Mouse (Mus musculus): ENCODE results near the gene Gapt.

Gapt gene

DNA sequence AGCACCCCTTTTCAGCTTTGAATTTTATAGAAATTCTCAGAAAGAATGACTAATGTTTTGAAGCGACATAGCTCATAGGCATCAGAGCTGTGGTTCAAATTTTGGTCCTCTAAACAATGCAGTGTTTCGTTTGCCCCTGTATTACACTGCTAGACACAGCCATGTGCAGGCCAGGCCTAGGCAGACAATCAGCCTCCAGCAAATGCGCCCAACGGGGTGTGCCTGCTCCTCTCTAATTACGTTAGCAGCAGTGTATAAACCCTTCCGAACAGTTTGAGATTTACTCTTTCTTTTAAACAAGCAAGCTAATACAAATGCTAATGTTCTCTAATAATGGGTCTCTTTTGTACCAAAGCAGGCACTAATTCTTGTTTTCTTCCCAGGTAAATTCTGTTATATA is 14.4 kb downstream of the Gapt start:
- no peak for DNase-seq

DNA sequence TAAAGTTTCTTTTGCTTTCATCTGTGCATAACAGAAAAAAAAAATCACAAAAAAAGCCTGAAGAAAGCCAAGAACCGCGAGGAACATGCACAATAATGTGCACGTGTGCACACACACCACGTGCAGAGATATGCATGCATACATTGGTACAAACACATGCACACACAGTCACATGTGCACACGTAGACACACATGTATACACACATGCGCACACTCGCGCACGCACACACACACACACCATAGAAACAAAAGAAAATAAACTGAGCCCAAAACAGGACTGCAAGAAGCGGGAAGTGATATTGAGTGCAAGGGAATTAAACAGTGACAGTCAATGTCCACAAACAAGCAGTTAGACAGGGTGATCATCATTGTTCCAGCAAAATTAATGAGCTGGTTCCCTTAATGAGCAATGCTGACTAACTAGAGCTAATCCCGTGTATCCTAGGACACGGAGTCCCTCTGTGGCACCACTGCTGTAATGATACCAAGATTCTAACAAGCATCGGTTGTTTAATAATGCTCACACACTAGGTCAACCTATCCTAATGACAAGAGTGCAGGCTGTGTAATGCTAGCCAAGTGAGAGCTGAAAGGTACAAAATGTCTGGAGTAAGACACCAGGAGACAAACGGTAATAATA is 23.9 kb downstream of the Gapt start:
- no peak for DNase-seq

DNA sequence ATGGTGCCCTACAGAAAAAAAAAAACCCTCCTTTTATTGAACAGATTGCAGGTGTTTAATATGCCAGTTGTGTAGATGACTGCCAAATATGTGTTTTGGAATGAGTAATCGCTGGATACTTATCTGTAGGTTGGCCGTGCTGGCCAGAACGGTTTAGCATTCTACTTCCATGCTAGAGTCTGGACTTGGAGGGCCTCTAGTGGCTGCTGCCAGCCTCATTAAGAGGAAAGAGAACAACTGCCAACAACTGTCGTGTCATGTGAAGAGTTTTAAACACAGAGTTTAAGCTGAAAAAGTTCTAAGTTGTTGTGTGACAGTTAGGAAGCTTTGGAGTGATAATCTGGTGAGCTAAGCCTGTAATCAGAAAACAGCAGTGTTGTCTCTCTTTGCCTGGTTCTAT is 38.3 kb downstream of the Gapt start:
- DNase-seq, result no peak

DNA sequence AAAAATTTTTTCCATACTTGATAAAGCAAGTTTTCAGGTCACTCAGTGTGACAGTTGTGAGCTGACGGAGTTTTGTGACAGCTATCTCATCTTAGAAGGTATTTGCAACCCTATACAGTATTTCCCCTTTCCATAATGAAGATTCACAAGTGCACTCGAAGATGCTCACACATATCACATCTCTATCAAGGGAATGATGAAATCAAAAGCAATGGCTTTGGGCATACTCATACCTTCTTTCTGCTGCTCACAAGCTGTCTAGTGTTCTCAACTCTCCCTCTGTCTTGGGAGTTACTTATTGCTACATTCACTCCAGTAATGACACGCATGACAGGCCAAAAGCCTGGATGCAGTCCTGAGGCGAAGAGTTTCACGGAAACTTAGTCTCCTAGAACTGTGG is 49.8 kb downstream of the Gapt start:
- no peak for DNase-seq

Measured in right cerebral cortex, postnatal 4 days (tissue).